ENCODE assay signal across 8 mouse cellular contexts in the genomic region with DNA sequence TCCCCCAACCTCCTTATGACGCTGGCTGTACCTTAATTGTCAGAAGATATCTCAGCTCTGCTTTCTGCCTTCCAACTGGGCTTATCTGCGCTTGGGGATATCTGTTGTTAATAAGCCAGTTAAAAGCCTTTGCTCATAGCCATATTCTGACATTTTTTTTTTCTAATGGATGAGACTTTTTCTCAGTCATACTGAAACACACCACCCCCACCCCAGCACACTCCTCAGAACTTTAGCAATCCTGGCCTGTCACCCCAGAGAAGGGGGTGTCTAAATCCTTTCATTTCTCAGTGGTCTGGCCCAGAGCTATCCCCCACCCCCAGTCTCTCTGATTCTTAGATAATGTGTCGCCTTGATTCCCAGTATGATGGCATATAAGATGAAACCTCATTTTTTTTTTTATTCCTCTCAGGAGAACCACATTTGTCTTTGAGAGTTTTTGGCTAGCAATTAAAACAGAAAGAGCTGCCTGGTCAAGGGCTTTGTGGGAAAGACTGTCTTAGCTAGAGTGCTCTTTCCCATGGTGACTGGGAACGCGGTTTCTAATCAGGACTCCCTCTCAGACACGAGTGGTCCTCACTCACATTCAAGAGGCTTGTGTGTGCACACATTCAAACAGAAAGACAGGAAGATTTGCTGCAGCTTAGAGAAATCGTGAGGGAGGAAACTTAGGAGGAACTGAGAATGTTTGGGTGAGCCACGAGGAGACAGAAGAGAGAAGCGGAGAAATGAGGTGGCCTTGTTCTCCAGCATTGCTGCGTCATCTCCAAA.
DNase-seq lines count a peak whose midpoint lies in the region; ATAC-seq and TF ChIP-seq lines count a peak whose summit lies in the region.

No protein-coding gene starts in this region.

- no peak for TF ChIP-seq CTCF in lung, postnatal 0 days (IDR thresholded peaks at IDR 0.05)

- TF ChIP-seq EP300 in lung, postnatal 0 days (IDR thresholded peaks at IDR 0.05) = no peak

- H3K4me3 ChIP-seq in lung, postnatal 0 days (ENCODE audit: low read depth, low read length) = no peak overlapping the region
- no peak overlapping the region for H3K4me3 ChIP-seq in intestine, embryonic 16.5 days (ENCODE audit: low read length)
- H3K4me3 ChIP-seq in stomach, embryonic 14.5 days (ENCODE audit: low read depth, low read length) = no peak overlapping the region

- H3K27ac ChIP-seq in lung, postnatal 0 days (ENCODE audit: low read length) = peak overlapping the region; percentile 52; the same call in 1 of the 2 replicates
- H3K27ac ChIP-seq in intestine, embryonic 16.5 days (ENCODE audit: low read length) = peak overlapping the region; percentile 74
- peak overlapping the region; percentile 27 for H3K27ac ChIP-seq in stomach, embryonic 14.5 days (ENCODE audit: low read length)

- no peaks in the 10 kb centered on the region for H3K9me3 ChIP-seq in lung, postnatal 0 days (ENCODE audit: low read length)
- no peaks in the 10 kb centered on the region for H3K9me3 ChIP-seq in intestine, embryonic 16.5 days (ENCODE audit: control insufficient read depth, low read length)
- no peaks in the 10 kb centered on the region for H3K9me3 ChIP-seq in stomach, embryonic 14.5 days (ENCODE audit: control insufficient read depth, low read depth, low read length)

- 17% methylated on average over 10 of the region's 10 CpGs for WGBS in lung, postnatal 0 days
- WGBS in intestine, embryonic 16.5 days = 45% methylated on average over 10 of the region's 10 CpGs
- WGBS in stomach, embryonic 14.5 days = 34% methylated on average over 10 of the region's 10 CpGs

- no peak for ATAC-seq in lung, postnatal 0 days
- ATAC-seq in intestine, embryonic 16.5 days = no peak
- no peak for ATAC-seq in stomach, embryonic 14.5 days (ENCODE audit: insufficient number of reproducible peaks, insufficient read depth, low FRiP score, low read depth)

- peaks cover 4% of the 10 kb centered on the region; the same call in 1 of the 2 replicates for H3K4me1 ChIP-seq in lung, postnatal 0 days (ENCODE audit: insufficient read depth, low read depth, low read length)
- H3K4me1 ChIP-seq in intestine, embryonic 16.5 days (ENCODE audit: control insufficient read depth, insufficient read depth, low read length) = peaks cover 33% of the 10 kb centered on the region
- peaks cover 39% of the 10 kb centered on the region for H3K4me1 ChIP-seq in stomach, embryonic 14.5 days (ENCODE audit: control insufficient read depth, insufficient read depth, low read length)

- H3K4me2 ChIP-seq in lung, postnatal 0 days (replicated peaks; ENCODE audit: low read depth, low read length) = 0 out of 2 replicates have a peak overlapping the region, but pooled peaks have one; percentile 25
- no peak overlapping the region for H3K4me2 ChIP-seq in intestine, embryonic 16.5 days (ENCODE audit: low read depth, low read length)
- no peak overlapping the region for H3K4me2 ChIP-seq in stomach, embryonic 14.5 days (replicated peaks; ENCODE audit: low read depth, low read length)

- H3K9ac ChIP-seq in lung, postnatal 0 days (replicated peaks; ENCODE audit: low read depth) = no peak overlapping the region
- no peak overlapping the region; the same call in 1 of the 2 replicates for H3K9ac ChIP-seq in intestine, embryonic 16.5 days (ENCODE audit: low read depth, low read length)
- H3K9ac ChIP-seq in stomach, embryonic 14.5 days (replicated peaks; ENCODE audit: low read depth, low read length) = no peak overlapping the region

- H3K27me3 ChIP-seq in lung, postnatal 0 days (replicated peaks; ENCODE audit: insufficient read depth, low read length) = no peaks in the 10 kb centered on the region
- no peaks in the 10 kb centered on the region for H3K27me3 ChIP-seq in intestine, embryonic 16.5 days (replicated peaks; ENCODE audit: control insufficient read depth, insufficient read depth, low read length)
- no peaks in the 10 kb centered on the region for H3K27me3 ChIP-seq in stomach, embryonic 14.5 days (ENCODE audit: control insufficient read depth, insufficient read depth, low read length)

- H3K36me3 ChIP-seq in lung, postnatal 0 days (ENCODE audit: insufficient read depth, low read length) = no peaks in the 10 kb centered on the region
- H3K36me3 ChIP-seq in intestine, embryonic 16.5 days (ENCODE audit: control insufficient read depth, insufficient read depth, low read length) = no peaks in the 10 kb centered on the region
- H3K36me3 ChIP-seq in stomach, embryonic 14.5 days (ENCODE audit: control insufficient read depth, insufficient read depth, low read length) = no peaks in the 10 kb centered on the region

- DNase-seq in embryo, embryonic 10 days (ENCODE audit: low spot score) = peak; percentile 24
- no peak for DNase-seq in embryo, embryonic 9.5 days (ENCODE audit: extremely low spot score)
- DNase-seq in lung, postnatal 0 days (ENCODE audit: low spot score) = peak; percentile 29
- no peak for DNase-seq in lung, postnatal 10 days
- DNase-seq in layer of hippocampus, postnatal 25 days (ENCODE audit: extremely low spot score in 1 of 2, low spot score in 1 of 2) = no peak
- no peak for DNase-seq in cerebellum, postnatal 25 days

Comparison
In these comparisons a context has a peak if more than half of its experiments do, and no peak if none do; other contexts are left out.
1. DNase-seq: peak in embryo, embryonic 10 days (single experiment) and lung, postnatal 0 days (single experiment); none in embryo, embryonic 9.5 days (single experiment), lung, postnatal 10 days (single experiment), layer of hippocampus, postnatal 25 days (0 of 2) and cerebellum, postnatal 25 days (0 of 2).
2. Peak in every context shown above with its lines, with median percentiles within 50 percentile points of each other: H3K27ac ChIP-seq.